Mouse (Mus musculus) brown adipose tissue, adult 24 weeks (tissue): ENCODE results near the gene Arhgef3. TPM values are rescaled to one million over a fixed set of nuclear protein-coding genes. Genes with fewer than 3 reads are reported as not detected.

ENCODE experiments used
- H3K27ac ChIP-seq: fragments of 200-500 bp; replicated peaks from 2 replicates; pipeline ENCODE4 v1.5.1; 2012; ENCODE audit warnings: low read depth, mild to moderate bottlenecking, low read length
- H3K4me1 ChIP-seq: fragments of 200-500 bp; 2 replicates; pipeline ENCODE4 v1.6.1; 2012; ENCODE audit warnings: low read length, mixed read lengths; ENCODE audit not compliant: control insufficient read depth, insufficient read depth, insufficient read length
- H3K4me3 ChIP-seq: fragments of 200-500 bp; 2 replicates; pipeline ENCODE4 v1.5.1; 2012; ENCODE audit warnings: low read depth, mild to moderate bottlenecking, low read length, moderate library complexity; ENCODE audit not compliant: insufficient read depth
- polyA plus RNA-seq: library from polyadenylated mRNA; stranded (reverse); fragments of >200 nt; gene quantifications from 2 replicates; pipeline ENCODE4 v1.2.4, GENCODE M21; 2012; ENCODE audit not compliant: missing spikeins, insufficient read depth, insufficient read length

Arhgef3 gene
- polyA plus RNA-seq, 1 experiment = 8.0 TPM

DNA sequence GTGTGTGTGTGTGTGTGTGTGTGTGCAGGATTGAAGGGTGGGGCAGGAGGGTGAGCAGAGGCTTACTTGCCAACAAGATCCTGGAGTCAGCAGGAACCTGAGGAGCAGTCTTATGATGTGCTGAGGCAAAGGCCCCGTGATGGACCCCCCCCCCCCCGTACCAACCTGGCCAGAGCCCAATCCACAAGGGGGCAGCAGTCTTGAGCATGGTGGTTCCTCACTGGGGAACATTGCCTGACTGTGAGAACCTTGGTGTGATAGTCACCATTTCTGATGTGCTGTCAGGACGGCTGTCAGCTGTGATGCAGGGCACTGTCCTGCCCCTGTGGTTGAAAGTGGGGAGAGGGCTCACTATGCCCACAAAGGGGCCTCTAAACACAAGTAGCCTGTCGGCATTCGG is 138.7 kb downstream of the Arhgef3 start:
- H3K27ac ChIP-seq = no peak overlapping the region
- peaks cover 13% of the 10 kb centered on the region for H3K4me1 ChIP-seq
- no peak overlapping the region for H3K4me3 ChIP-seq

DNA sequence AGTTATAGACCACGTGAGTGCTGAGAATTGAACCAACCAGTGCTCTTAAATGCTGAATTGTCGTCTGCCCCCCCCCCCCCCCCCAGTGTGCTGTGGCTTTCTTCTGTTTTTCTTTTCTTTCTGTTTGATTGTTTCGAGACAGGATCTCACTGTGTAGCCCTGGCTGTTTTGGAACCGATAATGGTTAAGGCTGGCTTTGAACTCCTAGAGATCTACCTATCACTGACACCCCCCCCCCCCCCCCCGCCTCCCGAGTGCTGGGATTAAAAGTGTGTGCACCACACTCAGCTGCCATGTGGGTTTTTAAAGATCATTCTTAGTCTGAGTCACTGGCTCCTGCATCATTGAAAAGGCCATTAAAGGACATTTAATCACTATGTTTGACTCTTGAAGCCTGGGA is 147.7 kb downstream of the Arhgef3 start:
- peaks cover 14% of the 10 kb centered on the region for H3K4me1 ChIP-seq
- no peak overlapping the region for H3K27ac ChIP-seq
- H3K4me3 ChIP-seq = no peak overlapping the region

DNA sequence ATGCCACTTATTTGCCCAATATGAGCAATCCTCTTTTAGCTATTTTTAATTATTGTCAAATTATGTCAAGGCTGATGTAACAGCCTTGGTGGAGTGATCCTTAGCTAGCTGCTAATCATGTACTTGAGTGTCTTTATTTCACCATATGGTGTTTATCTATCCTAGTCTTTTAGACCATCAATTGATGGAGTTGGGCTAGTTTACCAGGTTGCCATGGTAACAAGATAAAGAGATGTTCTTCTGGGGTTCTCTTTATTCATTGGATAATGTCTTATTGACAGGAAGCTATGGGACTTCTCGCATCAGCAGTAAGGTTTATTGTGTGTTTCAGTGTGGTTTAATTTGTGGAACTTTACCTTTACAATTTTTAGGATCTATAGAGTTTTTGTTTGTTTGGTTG is 151.9 kb downstream of the Arhgef3 start:
- Histone ChIP-seq H3K27ac (no peak overlapping the region), H3K4me1 (peaks cover 13% of the 10 kb centered on the region; the same call in 1 of the 2 replicates), H3K4me3 (no peak overlapping the region)

DNA sequence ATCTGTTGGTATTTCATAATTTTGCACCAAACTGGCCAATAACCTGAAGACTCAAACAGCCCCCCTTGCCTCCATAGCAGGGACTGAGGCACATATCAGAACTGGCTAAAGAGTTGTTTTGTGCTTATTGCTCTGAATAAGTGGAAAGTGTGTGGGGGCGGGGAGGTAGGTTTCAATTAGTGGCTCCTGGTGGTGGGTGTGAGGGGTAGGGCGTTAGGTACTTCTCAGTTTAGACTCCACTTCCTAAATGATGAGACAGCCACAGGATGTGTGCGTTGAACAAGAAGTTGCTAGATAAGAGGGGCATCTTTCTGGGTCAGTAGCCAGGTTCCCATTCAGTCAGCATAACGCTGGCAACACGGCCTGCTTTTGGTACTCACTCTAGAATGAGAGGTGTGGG is 153.4 kb downstream of the Arhgef3 start:
- Histone ChIP-seq H3K4me1 (peaks cover 13% of the 10 kb centered on the region; the same call in 1 of the 2 replicates), H3K4me3 (no peak overlapping the region), H3K27ac (no peak overlapping the region)

DNA sequence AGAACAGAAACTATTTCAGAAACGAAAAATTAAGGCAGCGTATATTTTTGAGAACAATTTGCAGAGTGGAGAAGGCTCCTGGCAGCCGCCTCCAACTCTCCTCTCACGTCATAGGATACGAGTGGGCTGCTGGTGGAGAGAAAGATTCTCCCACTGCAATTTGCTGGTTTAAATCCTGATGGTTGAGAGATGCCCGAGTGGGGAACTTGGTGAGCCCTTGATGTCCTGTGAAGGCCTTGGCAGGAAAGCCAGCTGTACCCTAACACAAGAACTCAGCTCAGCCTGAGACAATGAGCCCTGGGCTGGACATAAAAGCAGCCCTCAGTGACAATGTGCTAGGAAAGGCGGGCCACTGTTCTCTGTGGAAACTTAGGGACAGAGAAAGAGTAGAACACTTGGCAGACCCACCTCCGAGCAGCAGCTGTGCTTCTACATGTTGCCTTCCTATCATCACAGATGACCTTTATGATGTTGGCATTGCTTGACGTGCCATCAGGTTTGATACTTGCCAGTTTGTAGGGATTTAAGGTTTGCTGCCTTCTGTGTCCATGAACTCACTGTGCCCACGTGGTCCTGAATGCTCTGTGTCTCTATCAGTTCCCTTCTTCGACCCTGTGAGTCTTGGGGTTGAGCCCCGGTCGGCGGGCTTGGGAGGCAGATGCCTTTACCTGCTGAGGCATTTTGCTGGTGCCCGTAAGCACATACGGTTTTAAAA is 154.4 kb downstream of the Arhgef3 start:
- no peak overlapping the region for H3K27ac ChIP-seq

DNA sequence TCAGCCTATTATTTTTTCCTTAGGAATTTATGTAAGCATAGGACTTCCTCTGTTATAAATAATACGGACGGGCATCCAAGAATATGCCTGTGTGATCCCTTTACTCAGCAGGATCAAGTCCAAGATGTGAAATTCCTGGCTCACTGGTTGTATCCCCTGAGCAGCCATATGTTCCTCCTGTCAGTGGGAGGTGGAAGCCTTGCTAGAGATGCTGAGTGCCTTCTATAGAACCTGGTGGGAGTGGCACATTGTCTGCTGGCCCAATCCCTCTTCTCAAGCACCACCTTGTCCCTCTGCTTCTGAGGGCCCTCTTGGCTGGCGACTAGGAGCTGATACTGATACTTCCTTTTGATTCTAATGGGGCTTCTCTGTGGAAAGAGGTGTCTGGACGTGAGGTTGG is 155.1 kb downstream of the Arhgef3 start:
- Histone ChIP-seq H3K4me3 (no peak overlapping the region), H3K27ac (no peak overlapping the region), H3K4me1 (peaks cover 13% of the 10 kb centered on the region; the same call in 1 of the 2 replicates)

More for the DNA sequence above, 154.4 kb downstream of the Arhgef3 start:
- no peak overlapping the region for H3K4me3 ChIP-seq
- peaks cover 13% of the 10 kb centered on the region; the same call in 1 of the 2 replicates for H3K4me1 ChIP-seq

DNA sequence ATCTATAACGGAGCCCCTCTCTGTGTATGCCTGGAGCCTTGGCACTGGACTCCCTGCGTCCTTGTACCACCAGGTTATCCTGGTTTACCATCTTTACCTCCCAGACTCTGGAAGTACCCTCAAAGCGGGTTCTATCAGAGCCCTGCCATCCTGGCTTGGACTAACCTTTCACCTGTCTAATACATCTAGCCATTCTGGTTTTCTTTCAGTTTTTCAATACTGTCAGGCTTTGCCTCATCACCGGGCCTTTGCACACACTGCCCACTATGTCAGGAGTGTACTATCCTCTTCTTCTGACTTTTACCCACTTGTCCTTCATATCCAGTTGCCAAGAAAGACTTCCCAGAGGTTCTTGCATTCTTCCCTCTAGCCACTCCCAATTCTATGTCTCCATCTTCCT is 155.8 kb downstream of the Arhgef3 start:
- Histone ChIP-seq H3K27ac (no peak overlapping the region), H3K4me3 (no peak overlapping the region), H3K4me1 (peaks cover 13% of the 10 kb centered on the region; the same call in 1 of the 2 replicates)

DNA sequence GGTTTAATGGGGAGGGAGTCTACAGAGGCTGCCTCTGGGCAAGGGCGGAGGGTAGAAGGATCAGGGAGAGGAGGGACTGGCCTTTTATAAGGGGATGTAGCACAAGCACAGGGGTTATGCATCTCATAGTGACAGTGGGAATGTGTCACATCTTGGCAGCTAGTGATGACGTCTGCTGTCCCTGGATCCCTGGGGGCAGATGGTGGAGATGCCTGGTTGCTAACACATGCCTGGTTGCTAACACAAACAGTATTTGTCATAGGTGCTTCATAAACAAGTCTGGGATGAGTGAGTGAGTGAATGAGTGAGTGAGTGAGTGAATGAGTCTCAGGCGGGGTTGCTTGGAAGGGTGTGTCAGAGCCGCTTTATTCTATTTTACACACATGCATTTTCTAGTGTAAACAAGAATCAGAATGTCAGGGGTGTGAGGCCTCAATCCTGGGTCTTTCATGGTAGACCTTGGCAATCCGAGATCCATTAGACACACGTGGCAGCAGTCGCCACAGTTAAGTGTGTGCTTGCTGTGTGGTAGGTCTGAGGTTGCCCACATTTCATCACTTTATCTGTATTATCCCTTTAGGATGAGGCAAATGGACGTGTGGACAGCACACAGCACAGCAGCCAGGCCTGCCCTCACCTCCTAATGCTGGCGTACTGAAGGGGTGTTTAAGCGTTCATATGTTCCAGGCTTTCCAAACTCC is 156.8 kb downstream of the Arhgef3 start:
- no peak overlapping the region for H3K4me3 ChIP-seq
- H3K27ac ChIP-seq = no peak overlapping the region
- peaks cover 13% of the 10 kb centered on the region; the same call in 1 of the 2 replicates for H3K4me1 ChIP-seq

DNA sequence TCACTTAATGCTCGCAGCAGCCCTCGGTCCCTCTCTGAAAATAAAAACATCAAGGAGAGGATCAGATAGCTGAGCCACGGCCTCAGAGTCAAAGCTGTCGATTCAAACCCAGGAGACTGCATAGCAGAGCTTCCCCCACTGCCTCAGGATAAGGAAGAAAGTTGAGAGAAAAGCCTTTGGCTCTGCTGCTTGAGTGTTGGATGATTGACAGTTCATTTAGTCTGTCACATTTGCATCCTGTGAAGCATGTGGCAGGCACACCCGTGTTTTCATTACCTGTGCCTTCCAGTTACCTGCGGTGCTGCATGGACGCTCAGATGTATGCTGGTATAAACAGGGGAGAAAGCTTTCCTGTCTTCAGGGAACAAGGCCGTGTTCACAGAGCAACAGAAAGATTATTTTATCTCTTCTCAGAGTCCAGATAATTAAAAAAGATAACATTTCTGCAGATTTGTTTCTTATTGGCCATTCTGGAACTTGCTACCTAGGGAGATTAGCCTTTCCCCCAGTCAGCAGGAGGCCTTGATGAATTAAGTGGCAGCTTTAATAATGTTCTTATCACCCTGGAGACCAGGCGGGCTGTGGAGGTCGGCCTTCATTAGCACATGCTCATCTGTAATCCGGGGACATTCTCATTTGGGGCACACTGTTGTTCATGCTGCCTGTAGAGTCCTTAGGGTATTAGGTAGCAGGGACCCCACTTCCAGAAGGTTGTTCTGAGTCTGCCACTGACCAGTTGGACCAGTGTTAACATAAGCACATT is 157.6 kb downstream of the Arhgef3 start:
- no peak overlapping the region for H3K4me3 ChIP-seq
- no peak overlapping the region for H3K27ac ChIP-seq
- H3K4me1 ChIP-seq = peaks cover 10% of the 10 kb centered on the region

DNA sequence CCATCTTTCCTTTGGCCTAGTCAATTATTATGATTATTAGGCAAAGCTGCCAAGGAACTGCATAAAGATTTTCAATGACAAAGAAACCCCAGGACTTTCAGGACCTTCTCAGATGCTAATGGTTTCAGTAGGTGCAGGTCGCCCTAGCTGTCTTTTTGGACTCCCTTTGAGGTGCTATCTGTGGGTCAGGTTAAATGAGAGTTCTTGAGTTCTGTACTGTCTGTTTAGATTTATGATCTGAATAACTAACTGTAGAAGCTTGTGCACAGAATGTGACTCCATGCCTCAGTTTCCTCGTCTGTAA is 158.1 kb downstream of the Arhgef3 start:
- Histone ChIP-seq H3K27ac (no peak overlapping the region), H3K4me1 (peaks cover 10% of the 10 kb centered on the region), H3K4me3 (no peak overlapping the region)

DNA sequence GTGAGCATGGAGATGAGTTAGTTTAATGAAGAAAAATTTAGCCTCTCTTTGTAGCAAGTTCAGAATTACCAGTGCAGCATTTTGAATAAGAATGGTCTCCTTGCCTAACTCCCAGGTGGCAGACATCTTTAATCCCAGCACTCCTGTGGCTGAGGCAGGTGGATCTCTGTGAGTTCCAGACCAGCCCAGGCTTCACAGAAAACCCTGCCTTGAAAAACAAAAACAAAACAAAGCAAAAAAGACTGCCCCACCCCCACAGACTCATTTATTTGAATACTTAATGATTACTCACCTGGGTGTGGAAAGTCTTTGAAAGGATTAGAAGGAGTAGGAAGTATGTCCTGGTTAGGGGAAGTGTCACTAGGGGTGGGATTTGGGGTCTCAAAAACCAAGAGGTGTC is 158.5 kb downstream of the Arhgef3 start:
- Histone ChIP-seq H3K4me3 (no peak overlapping the region), H3K4me1 (peaks cover 10% of the 10 kb centered on the region), H3K27ac (no peak overlapping the region)

DNA sequence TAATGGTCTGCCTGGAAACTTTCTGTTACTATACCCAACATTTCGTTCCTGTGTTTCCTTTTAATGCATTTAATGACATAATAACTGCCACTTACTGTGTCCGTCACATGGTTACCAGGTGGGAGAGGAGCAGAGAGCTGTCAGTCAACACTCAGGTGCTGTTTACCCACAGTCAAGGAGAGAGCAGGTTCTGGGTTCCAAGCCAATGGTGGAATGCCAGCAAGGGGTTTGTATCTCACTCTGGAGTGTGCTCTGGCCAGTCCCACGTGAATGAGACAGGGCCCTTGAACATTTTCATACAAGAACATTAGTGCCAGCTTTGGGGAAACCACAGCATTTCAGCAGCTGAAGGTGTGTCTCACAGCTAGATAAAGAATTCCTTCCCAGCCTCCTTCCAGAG is 162.6 kb downstream of the Arhgef3 start:
- no peak overlapping the region for H3K4me3 ChIP-seq
- peaks cover 7% of the 10 kb centered on the region for H3K4me1 ChIP-seq
- H3K27ac ChIP-seq = no peak overlapping the region

DNA sequence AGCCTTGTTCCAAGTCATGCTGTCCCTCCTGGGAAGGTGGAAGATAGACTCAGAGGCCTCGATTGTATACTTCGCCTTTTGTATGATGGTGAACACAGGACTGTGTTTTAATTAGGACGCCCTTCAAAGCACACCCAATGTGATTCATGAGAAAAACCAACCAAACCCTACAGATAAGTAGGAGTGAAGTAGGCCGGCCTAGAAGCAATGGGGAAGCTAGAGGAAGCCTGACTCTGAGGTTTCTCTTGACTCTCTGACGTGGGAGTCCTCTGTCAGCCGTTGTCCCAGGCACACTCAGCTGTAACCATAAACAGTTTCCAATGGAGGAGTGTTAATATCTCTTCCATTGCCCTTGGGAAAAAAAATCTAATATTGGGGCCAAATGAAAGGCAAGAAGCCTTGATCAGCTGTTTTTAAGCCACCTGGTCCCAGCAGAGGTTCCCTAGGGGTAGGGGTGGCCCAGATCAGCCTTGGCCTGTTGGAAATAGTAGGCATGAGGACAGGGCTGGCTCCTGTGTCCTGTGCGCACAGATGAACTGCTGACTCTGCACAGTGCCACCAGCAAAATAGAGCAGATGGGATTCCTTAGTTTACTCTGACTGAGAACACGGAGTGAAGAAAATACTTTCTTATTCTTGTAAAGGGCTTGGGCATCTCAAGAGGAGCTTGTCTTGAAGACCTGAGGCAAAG is 165.6 kb downstream of the Arhgef3 start:
- peaks cover 7% of the 10 kb centered on the region for H3K4me1 ChIP-seq
- no peak overlapping the region for H3K27ac ChIP-seq
- H3K4me3 ChIP-seq = no peak overlapping the region

DNA sequence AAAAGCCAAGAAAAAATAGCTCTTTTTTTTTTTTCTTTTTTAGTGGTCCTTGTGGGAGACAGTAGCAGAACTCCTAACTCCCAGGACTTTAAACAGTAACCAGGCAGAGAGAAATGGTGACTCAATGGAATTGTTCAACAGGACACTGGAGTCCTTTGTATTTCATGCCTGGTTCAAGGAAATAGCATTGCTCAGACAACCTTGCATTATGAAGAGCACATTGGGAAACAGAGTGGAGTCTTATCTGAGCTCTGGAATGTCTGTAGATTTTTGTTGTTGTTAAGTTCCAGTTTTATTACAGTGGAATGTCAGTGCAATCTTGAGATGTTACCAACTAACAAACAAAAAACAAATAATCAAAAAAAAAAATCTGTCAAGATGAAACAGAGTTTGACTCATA is 169.3 kb downstream of the Arhgef3 start:
- H3K4me3 ChIP-seq = no peak overlapping the region
- peaks cover 10% of the 10 kb centered on the region; the same call in 1 of the 2 replicates for H3K4me1 ChIP-seq
- no peak overlapping the region for H3K27ac ChIP-seq

DNA sequence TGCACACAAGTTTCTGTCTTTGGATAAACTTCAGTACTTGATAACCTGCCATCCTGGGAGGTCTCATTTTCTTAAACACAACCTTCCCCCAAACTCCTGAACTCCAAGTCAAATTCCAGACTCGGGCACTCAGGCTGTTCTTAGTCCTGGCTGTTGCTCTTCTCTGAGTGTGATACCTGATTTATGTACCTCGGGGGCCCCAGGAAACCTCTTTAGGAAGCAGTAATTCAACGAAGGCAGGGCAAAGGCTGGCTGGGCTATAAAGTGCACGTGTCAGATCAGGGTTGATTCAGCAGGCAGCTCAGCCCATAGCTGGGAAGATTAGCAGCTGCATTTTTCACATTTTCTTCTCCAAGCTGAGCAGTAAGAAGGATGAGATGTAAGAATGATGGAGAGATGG is 171.5 kb downstream of the Arhgef3 start:
- H3K27ac ChIP-seq = no peak overlapping the region
- peaks cover 10% of the 10 kb centered on the region; the same call in 1 of the 2 replicates for H3K4me1 ChIP-seq
- H3K4me3 ChIP-seq = no peak overlapping the region
